Mouse (Mus musculus) liver, embryonic 13.5 days (tissue): ENCODE measurements at regions not wholly inside any gene's neighbourhood (a gene's known extent, or its start where the extent isn't known, plus 50 kb on each side); places are given as distances from the start of the nearest gene placed in this dataset.
"Not testable (repeated sequence)": the region's sequence is repeated elsewhere in the genome, so short reads cannot be mapped to it uniquely, and the experiment has no call there.

ENCODE experiments used
- ATAC-seq: fragments of 200-750 bp; cut with Nextera tagmentation; 2 replicates; pipeline ENCODE4 v1.8.0; 2017; ENCODE audit warnings: low read depth, mild to moderate bottlenecking, moderate number of reproducible peaks, moderate library complexity
- DNase-seq: peaks from one replicate; pipeline ENCODE4 v3.0.0; 2022
- H3K27ac ChIP-seq: fragments of 300-500 bp; sonication (generic); 2 replicates; pipeline ENCODE4 v1.5.1; 2015; ENCODE audit warnings: moderate library complexity, mild to moderate bottlenecking, inconsistent platforms
- H3K27me3 ChIP-seq: fragments of 300-500 bp; sonication (generic); 2 replicates; pipeline ENCODE4 v1.6.1; 2015; ENCODE audit warnings: mild to moderate bottlenecking, inconsistent platforms
- H3K36me3 ChIP-seq: fragments of 300-500 bp; sonication (generic); 2 replicates; pipeline ENCODE4 v1.6.1; 2015; ENCODE audit warnings: mild to moderate bottlenecking, inconsistent platforms
- H3K4me1 ChIP-seq: fragments of 300-500 bp; sonication (generic); replicated peaks from 2 replicates; pipeline ENCODE4 v1.6.1; 2015; ENCODE audit warnings: inconsistent platforms
- H3K4me2 ChIP-seq: fragments of 300-500 bp; sonication (generic); 2 replicates; pipeline ENCODE4 v1.6.1; 2015; ENCODE audit warnings: inconsistent platforms, mild to moderate bottlenecking, moderate library complexity
- H3K4me3 ChIP-seq: fragments of 300-500 bp; sonication (generic); replicated peaks from 2 replicates; pipeline ENCODE4 v1.5.1; 2015; ENCODE audit warnings: mild to moderate bottlenecking, inconsistent platforms
- H3K9ac ChIP-seq: fragments of 300-500 bp; sonication (generic); 2 replicates; pipeline ENCODE4 v1.6.1; 2015; ENCODE audit warnings: mild to moderate bottlenecking, inconsistent platforms
- H3K9me3 ChIP-seq: fragments of 300-500 bp; sonication (generic); replicated peaks from 2 replicates; pipeline ENCODE4 v1.6.1; 2016; ENCODE audit warnings: inconsistent platforms
- WGBS: fragments of 180-500 bp; shearing (Covaris S2); methylation state at CpG from one replicate; pipeline ENCODE4 v1.1.7; 2015; ENCODE audit not compliant: insufficient replicate concordance; 5-methylcytosine and 5-hydroxymethylcytosine counted together

GRCm38 (mm10) chr2:3916365-3916764 is 101.2 kb upstream of the Frmd4a start:
- Histone ChIP-seq H3K27ac (no peak overlapping the region), H3K4me1 (no peaks in the 10 kb centered on the region), H3K4me2 (no peak overlapping the region), H3K4me3 (no peak overlapping the region), H3K9ac (no peak overlapping the region), H3K27me3 (no peaks in the 10 kb centered on the region), H3K36me3 (no peaks in the 10 kb centered on the region), H3K9me3 (no peaks in the 10 kb centered on the region)
- DNase-seq (no peak), ATAC-seq (no peak)
- 59% methylated on average over 3 of the region's 3 CpGs for WGBS

GRCm38 (mm10) chr2:3918156-3918555 is 99.4 kb upstream of the Frmd4a start:
- DNase-seq: no peak
- no peak overlapping the region for H3K9ac ChIP-seq
- ATAC-seq: no peak
- H3K9me3 ChIP-seq: no peaks in the 10 kb centered on the region
- H3K4me1 ChIP-seq: no peaks in the 10 kb centered on the region
- no peak overlapping the region for H3K27ac ChIP-seq
- H3K4me3 ChIP-seq: no peak overlapping the region
- no peaks in the 10 kb centered on the region for H3K27me3 ChIP-seq
- H3K4me2 ChIP-seq: no peak overlapping the region
- 63% methylated on average over 6 of the region's 6 CpGs for WGBS
- H3K36me3 ChIP-seq: no peaks in the 10 kb centered on the region

- Histone ChIP-seq H3K4me2 (no peak overlapping the region), H3K4me1 (no peaks in the 10 kb centered on the region), H3K4me3 (no peak overlapping the region), H3K36me3 (no peaks in the 10 kb centered on the region), H3K9me3 (no peaks in the 10 kb centered on the region), H3K27ac (no peak overlapping the region), H3K27me3 (no peaks in the 10 kb centered on the region), H3K9ac (no peak overlapping the region)
- no peak for ATAC-seq
- DNase-seq: no peak
- WGBS: 43% methylated on average over 3 of the region's 3 CpGs
Observed at GRCm38 (mm10) chr2:3919893-3920292, 97.6 kb upstream of the Frmd4a start.

DNA sequence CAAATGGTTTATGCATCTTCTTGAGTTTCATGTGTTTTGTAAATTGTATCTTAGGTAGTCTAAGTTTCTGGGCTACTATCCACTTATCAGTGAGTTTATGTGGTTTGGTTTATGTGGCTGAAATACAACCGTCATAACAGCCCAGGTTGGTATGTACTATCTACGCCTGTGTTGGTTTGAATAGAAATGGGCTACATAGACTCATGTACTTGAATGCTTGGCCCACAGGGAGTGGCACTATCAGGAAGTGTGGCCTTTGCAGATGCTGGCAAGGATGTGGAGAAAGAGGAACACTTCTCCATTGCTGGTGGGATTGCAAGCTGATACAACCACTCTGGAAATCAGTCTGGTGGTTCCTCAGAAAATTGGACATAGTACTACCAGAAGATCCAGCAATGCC is 96.4 kb upstream of the Frmd4a start:
- not testable (repeated sequence) for ATAC-seq, H3K9ac ChIP-seq, DNase-seq, H3K27me3 ChIP-seq, H3K4me2 ChIP-seq, H3K9me3 ChIP-seq, H3K4me3 ChIP-seq, H3K4me1 ChIP-seq, H3K36me3 ChIP-seq, H3K27ac ChIP-seq
- WGBS: 68% methylated on average over 2 of the region's 2 CpGs

DNA sequence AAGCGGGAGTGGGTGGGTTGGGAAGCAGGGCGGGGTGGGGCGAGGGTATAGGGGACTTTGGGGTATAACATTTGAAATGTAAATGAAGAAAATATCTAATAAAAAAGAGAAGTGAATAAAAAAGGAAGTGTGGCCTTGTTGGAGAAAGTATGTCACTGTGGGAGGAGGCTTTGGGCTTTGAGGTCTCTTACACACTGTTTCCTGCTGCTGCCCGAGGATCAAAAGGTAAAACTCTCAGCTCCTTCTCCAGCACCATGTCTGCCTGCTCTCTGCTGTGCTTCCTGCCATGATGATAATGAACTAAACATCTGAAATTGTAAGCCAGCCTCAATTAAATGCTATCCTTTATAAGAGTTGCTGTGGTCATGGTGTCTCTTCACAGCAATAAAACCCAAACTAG is 94.8 kb upstream of the Frmd4a start:
- H3K27me3 ChIP-seq: no peaks in the 10 kb centered on the region
- H3K4me3 ChIP-seq: no peak overlapping the region
- ATAC-seq (no peak), DNase-seq (no peak)
- H3K36me3 ChIP-seq: no peaks in the 10 kb centered on the region
- no peak overlapping the region for H3K9ac ChIP-seq
- no peaks in the 10 kb centered on the region for H3K9me3 ChIP-seq
- no peak overlapping the region for H3K4me2 ChIP-seq
- WGBS: 60% methylated on average over 4 of the region's 4 CpGs
- no peak overlapping the region for H3K27ac ChIP-seq
- H3K4me1 ChIP-seq: no peaks in the 10 kb centered on the region

DNA sequence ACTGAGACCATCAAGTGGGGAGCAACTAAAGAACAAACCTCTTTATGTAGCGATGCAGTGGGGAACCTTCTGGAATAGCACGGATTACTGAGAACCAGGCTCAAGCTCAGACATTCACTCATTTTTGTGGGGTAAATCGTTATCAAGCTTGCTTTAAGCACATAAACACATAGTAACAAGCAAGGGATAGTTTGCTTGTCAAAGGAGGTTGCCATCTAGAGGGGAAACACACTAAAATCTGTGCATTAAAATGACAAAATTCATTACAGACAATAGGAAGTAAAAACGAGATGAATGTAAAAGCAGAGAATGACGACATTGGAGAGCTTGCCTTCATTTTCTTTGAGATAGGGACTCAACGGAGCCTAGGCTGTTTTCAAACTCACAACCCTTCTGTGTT is 92.8 kb upstream of the Frmd4a start:
- ATAC-seq (no peak), DNase-seq (no peak)
- no peak overlapping the region for H3K9ac ChIP-seq
- no peaks in the 10 kb centered on the region for H3K4me1 ChIP-seq
- H3K9me3 ChIP-seq: no peaks in the 10 kb centered on the region
- H3K4me2 ChIP-seq: no peak overlapping the region
- H3K27me3 ChIP-seq: no peaks in the 10 kb centered on the region
- H3K27ac ChIP-seq: no peak overlapping the region
- no peak overlapping the region for H3K4me3 ChIP-seq
- no peaks in the 10 kb centered on the region for H3K36me3 ChIP-seq
- 55% methylated on average over 6 of the region's 6 CpGs for WGBS

DNA sequence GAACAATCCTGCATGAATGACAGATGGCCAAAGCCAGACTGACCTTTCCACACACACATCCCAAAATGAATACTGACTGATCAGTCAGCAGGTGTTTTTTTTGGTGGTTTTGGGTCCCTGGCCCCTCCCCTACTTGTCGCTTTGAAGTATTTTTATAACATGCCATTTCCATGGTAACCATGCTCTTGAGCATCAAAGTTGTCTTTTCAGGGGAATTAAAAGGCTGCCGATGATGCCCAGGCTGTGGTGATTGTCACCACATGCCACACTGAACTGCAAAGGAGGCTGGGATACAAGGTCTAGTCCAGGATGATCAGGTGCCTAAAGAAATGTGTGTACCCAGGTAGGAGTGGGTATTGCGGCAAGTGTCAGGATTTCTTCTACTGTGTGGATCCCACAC is 92.3 kb upstream of the Frmd4a start:
- Histone ChIP-seq H3K27ac (no peak overlapping the region), H3K4me3 (no peak overlapping the region), H3K36me3 (no peaks in the 10 kb centered on the region), H3K9me3 (no peaks in the 10 kb centered on the region), H3K4me1 (no peaks in the 10 kb centered on the region), H3K27me3 (no peaks in the 10 kb centered on the region), H3K4me2 (no peak overlapping the region), H3K9ac (no peak overlapping the region)
- ATAC-seq: no peak
- no peak for DNase-seq
- WGBS: 72% methylated on average over 3 of the region's 3 CpGs

DNA sequence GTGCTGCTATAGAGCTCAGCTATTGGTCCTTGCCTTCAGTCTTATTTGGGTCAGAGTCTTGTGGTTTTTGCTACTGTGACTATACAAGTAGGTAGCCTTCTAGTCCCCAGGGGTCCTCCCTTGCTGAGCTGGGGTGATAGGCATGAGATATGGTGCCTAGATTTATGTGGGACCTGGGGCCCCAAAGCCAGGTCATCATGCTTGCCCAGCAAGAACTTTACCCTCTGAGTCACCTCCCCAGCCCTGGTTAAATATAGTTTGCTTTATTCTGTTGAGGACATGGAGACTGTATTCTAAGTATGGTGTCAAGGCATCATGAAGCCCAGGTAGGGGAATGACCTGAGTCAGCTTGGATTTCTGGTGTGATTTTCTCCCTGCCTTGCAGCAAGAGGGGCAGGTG is 91.4 kb upstream of the Frmd4a start:
- no peaks in the 10 kb centered on the region for H3K4me1 ChIP-seq
- ATAC-seq (no peak), DNase-seq (no peak)
- no peaks in the 10 kb centered on the region for H3K27me3 ChIP-seq
- no peak overlapping the region for H3K27ac ChIP-seq
- H3K4me2 ChIP-seq: no peak overlapping the region
- H3K36me3 ChIP-seq: no peaks in the 10 kb centered on the region
- no peaks in the 10 kb centered on the region for H3K9me3 ChIP-seq
- H3K9ac ChIP-seq: no peak overlapping the region
- H3K4me3 ChIP-seq: no peak overlapping the region

DNA sequence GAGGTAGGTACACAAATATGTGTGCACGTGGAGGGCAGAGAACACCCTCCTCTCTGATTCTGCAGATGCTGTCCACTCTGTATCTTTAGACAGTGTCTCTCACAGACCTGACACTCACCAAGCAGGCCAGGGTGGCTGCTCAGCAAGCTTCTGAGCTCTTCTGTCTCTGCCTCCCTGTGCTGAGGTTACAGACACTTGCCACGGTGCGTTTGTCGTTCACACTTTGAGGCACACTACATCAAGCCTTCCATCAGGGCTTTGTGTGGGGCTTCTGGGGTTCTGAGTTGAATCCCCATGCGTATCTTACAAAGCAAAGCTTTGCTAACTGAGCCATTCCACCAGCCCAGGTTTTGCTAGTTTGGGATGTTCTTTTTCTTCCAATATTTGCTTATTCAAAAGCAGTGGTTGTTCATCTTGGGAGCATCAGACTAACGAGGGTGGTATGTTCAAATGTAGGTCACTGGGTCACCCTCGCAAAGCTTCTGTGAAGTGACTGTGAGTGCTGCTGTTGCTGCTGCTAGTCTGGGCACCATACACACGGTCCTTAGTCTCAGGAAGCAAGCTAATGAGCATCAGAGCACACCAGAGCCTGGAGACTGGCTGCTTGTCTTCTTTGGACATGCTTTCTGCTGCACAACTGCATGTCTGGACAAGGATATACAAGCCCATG is 90.2 kb upstream of the Frmd4a start:
- Histone ChIP-seq H3K36me3 (no peaks in the 10 kb centered on the region), H3K9ac (no peak overlapping the region), H3K27me3 (no peaks in the 10 kb centered on the region), H3K4me2 (no peak overlapping the region), H3K9me3 (no peaks in the 10 kb centered on the region), H3K4me1 (no peaks in the 10 kb centered on the region), H3K4me3 (no peak overlapping the region), H3K27ac (no peak overlapping the region)
- 49% methylated on average over 8 of the region's 8 CpGs for WGBS
- no peak for DNase-seq
- ATAC-seq: no peak

DNA sequence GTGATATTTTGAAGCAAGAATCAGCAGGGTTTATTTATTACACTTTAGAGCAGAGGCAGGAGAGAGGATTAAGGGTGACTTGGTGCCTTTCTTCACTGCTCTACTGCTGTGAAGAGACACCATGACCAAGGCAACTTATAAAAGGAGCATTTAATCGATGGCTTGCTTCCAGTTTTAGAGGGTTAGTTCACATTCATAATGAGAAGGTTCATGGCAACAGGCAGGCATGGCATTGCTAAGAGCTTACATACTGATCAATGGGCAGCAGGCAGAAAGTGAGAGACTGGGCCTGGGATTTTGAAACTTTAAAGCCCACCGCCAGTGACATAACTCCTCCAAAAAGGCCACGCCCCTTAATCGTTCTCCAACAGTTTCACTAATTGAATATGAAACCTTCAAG is 89.7 kb upstream of the Frmd4a start:
- DNase-seq (no peak), ATAC-seq (no peak)
- 75% methylated on average over 4 of the region's 4 CpGs for WGBS
- H3K36me3 ChIP-seq: no peaks in the 10 kb centered on the region
- no peak overlapping the region for H3K4me3 ChIP-seq
- H3K27ac ChIP-seq: no peak overlapping the region
- H3K9ac ChIP-seq: no peak overlapping the region
- no peaks in the 10 kb centered on the region for H3K4me1 ChIP-seq
- no peaks in the 10 kb centered on the region for H3K27me3 ChIP-seq
- H3K4me2 ChIP-seq: no peak overlapping the region
- H3K9me3 ChIP-seq: no peaks in the 10 kb centered on the region

- no peaks in the 10 kb centered on the region for H3K27me3 ChIP-seq
- H3K27ac ChIP-seq: no peak overlapping the region
- H3K4me3 ChIP-seq: no peak overlapping the region
- 63% methylated on average over 5 of the region's 5 CpGs for WGBS
- DNase-seq: no peak
- ATAC-seq: no peak
- no peaks in the 10 kb centered on the region for H3K4me1 ChIP-seq
- no peaks in the 10 kb centered on the region for H3K9me3 ChIP-seq
- H3K4me2 ChIP-seq: no peak overlapping the region
- no peak overlapping the region for H3K9ac ChIP-seq
- no peaks in the 10 kb centered on the region for H3K36me3 ChIP-seq
Observed at GRCm38 (mm10) chr2:3930650-3931049, 86.9 kb upstream of the Frmd4a start.

DNA sequence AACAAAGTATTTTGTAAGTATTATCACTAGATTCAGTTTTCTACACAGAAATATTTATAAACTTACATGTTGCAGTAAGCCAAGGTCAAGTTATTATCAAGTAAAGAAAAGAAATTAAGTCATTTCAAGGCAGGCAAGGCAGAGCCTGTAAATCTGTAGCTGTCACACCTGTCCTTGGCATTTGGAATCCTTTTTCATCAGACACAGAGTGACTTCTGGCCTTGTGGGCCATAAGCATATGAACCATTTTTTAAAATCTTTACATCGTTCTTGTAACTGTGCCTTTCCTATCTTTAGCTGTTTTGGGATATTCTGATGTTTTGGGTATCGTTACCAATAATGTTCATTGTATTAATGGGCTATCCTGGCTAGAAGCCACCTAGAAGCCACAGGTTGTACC is 76.7 kb upstream of the Frmd4a start:
- Histone ChIP-seq H3K9me3 (no peaks in the 10 kb centered on the region), H3K4me2 (no peak overlapping the region), H3K27ac (no peak overlapping the region), H3K4me3 (no peak overlapping the region), H3K4me1 (no peaks in the 10 kb centered on the region), H3K36me3 (no peaks in the 10 kb centered on the region), H3K9ac (no peak overlapping the region), H3K27me3 (no peaks in the 10 kb centered on the region)
- 65% methylated on average over 2 of the region's 2 CpGs for WGBS
- DNase-seq: no peak
- no peak for ATAC-seq
